Mouse (Mus musculus): ENCODE data around the gene Frem1.

The Frem1 gene

DNA sequence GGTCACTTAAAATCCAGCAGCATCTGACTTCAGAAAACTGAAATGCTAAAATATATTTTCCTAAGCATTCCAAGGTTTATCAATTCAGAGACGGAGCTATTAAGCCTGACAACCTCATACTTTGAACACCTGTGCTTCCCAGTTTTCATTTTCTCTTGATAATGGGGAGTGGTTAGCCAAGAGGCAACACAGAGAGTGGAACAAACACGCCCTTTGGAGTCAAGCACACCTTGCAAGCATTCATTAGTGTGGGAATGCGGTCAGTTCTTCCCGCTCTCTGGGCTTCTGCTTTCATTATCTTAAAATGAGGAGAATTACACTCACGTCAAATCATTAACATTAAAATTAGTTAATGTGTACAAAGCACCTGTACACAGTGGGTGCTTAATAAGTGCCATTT, 122.1 kb downstream of the Frem1 start:
- no peak for DNase-seq (ENCODE audit: low read depth, low spot score)

DNA sequence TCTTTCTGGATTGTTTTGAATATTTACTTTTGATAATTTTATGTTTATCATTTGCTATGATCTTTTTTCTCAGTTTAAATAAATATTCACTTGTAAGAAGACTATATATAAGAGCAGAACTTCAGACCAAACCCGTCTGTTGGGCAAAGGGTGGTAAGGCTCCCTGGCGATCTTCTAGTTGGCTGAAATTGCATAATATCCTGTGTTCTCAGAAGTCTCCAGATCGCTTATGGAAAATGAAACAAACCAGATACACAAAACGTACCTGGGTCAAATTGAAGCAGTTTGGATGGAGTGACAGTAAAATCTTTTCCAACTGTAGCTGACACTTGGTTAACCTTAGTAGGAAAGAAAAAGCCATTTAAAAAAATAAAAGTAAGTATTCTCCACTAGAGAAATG, 130.2 kb downstream of the Frem1 start:
- no peak for DNase-seq (ENCODE audit: low read depth, low spot score)

DNA sequence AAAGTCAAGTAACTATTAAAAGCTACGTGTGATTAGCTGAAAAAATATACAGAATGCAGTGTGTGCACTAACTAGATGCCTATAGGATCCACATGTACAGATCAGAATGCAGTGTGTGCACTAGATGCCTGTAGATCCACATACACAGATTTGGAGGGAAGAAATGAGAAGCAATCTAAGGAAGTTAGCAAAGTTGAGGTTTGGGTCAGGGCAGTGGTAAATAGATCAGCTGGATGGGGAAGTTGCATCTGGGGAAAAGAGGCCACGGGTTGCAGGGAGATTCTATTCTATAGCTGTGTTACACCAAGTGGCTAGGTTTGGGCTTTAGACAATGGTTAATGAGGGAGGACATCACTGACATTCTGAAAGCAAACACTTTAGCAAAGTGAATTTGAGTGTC, 133.5 kb downstream of the Frem1 start:
- no peak for DNase-seq (ENCODE audit: low read depth, low spot score)

DNA sequence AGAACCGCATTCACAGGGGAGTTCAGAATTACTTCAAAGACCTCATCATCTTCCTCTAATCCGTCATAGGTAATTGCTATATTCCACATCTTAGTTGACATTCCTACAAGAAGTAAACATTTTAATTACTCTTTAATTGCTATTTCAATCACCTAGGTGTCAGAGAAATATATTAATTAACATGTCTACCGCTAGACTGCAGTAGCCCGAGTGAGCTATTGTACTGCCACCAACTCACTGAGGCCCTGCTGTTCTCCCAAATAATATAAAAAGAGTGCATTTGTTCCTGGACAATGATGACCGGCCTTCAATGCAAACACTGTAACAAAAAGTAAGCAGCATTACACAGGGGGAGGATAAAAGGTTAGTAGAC, 135.5 kb downstream of the Frem1 start:
- no peak for DNase-seq (ENCODE audit: low read depth, low spot score)

DNA sequence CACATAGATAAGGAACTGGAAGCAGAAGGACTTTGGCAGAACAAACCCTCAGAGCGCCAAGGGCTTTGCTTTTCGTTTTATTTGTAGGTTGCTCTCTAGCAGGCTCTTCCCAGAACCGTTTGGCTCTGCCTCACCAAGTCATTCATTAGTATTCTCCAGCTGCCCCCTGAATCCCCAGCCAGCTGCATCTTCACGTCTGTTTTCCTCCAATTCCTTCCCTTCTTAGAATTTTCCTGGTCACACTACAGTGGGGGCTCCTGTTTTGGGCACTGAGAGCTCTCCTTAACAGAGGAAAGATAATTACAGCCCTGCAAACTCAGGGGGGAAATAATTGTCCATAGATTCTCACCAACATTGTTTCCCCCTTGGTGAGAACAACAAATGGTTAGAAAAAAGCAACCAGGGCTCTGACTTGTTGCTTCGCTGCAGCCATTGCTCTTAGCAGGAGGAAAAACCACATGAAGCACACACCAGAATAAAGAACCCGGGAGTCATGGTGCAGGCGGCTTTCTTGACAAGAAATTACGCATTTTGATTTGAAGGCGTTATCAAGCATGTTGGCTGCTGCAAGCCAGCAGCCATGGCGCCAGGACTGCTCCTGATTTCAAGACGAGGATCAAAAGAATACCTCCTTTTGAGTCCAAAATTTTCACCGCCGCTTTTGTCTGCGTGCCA, 136.0 kb downstream of the Frem1 start:
- no peak for DNase-seq (ENCODE audit: low read depth, low spot score)

DNA sequence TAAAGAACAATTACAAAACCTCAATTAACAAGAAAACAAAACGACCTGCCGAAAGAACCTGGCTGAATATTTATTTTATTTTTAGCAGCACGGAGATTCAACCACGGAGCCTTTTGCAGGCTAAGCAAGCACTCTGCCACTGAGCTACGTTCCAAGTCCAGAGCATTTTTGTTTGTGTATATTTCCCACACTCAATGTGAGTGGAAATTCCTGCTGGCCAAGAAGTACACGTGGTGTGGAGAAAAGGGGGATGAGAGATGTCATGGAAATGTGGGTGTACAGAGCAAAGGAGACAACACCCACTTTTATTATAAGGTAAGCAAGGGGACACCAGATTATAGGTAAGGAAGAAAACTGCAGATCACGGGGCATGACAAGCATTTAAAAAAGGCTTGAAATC, 136.6 kb downstream of the Frem1 start:
- no peak for DNase-seq (ENCODE audit: low read depth, low spot score)

DNA sequence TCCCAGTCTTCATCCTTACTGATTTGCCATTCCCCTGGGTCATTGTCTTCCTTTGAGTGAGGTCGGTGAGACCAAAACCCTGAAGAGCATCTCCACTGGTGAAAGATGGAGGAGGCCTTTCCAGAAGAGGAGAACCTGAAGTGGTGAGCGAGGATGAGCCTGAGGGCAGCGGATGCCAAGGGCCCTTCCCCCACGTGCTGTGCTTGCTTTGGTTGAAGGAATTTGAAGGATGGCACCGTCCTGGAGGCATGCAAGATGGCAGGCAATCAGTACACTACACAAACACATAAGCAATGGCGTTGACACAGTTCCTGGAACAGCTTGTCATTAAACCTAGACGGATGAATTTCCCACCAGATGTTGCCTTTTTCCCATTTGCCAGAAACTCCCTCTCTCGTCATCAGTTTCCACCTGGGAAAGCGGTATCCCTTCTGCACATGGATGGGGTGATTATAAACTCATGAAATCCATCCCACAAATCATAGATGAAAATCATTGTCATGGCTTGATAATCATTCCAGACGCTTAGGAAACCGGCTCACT, 137.5 kb downstream of the Frem1 start:
- DNase-seq (ENCODE audit: low read depth, low spot score), result no peak

DNA sequence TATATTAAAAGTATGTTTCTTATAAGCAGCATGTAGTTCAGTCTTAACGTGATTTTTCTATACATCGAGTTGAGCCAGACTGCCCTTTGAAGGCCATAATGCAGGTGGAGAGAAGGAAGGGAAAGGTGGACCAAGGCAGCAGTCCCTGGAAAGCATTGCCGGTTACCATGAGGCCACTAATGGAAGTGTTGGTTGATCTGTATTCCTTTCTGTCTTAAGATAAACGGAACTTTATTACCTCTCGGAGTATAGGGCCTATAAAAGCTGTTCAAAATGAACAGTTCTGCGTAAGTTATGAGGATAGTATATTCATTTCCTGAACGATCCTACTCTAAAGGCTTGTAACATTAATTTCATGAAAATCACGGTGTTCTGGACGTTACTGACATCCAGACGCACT, 156.9 kb downstream of the Frem1 start:
- no peak for DNase-seq (ENCODE audit: low read depth, low spot score)

DNA sequence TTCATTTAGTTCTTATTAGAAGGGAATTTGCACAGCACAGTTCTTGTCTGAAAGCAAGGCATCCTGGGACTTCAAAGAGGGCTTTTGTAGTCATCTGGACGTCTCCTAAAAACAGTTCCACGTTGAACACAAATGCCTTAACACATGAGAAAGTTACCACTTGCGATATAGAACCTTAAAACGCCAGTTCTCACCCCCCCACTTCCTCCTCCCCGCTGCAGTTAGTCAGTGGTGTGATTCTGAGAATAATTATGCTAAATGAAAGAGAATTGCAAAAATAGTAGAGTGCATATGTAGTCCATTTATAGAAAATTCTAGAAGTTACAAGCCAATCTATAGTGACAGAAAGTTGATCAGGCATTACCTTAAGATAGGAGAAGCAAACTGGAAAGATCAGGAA, 159.9 kb downstream of the Frem1 start:
- no peak for DNase-seq (ENCODE audit: low read depth, low spot score)

DNA sequence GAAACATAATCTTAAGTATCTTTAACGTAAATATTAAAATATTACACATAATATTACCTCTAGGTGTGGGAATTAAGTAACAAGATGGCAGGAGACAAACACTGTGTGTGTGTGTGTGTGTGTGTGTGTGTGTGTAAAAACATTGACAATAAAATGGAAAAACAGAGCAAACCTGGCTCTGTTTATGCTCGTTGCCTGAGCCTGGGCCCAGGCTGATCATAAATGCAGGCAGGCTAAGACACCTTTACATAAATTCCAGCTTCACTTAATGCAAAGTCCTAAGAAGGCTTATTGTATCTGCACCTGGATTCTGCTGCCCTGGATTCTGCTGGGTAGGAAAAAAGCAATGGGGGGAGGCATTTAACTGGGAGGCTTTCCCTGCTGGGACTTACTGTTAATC, 160.6 kb downstream of the Frem1 start:
- DNase-seq (ENCODE audit: low read depth, low spot score), result no peak

DNA sequence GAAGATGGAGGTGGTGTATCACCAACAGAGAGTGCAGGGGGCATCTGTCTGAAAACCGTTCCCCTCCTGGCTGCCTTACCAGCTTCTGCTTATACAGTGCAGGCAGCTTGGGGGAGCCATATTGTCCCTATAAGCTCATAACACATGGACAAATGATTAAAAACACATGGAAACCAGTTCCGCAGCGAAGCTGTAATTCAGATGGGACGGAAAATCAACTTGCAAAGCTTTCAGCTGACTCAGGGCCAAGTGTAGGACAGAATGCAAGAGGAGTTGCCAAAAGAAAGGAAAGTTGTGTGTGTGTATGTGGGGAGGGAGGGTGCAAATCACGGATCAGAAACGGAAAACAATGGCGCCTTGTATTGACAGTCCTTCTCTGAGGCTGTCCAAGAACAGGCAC, 161.1 kb downstream of the Frem1 start:
- no peak for DNase-seq (ENCODE audit: low read depth, low spot score)

DNA sequence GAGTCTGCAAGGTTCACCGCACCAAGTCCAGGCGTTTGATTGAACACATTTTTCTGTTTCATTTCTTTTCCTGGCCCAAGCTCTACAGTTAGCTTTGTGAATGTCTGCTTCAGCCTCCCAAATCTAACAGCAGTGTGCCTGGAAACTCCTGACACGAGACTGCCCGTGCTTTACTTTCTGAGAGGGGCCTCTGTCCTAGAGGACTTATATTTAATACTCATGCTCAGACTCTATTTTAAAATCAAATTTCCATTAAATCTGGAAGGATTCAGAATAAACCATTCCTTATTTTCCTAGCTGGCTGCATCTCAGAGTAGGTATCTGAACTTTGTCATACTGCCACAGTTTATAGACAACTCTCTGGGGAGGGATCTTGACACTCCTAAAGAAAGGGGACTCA, 161.6 kb downstream of the Frem1 start:
- no peak for DNase-seq (ENCODE audit: low read depth, low spot score)

DNA sequence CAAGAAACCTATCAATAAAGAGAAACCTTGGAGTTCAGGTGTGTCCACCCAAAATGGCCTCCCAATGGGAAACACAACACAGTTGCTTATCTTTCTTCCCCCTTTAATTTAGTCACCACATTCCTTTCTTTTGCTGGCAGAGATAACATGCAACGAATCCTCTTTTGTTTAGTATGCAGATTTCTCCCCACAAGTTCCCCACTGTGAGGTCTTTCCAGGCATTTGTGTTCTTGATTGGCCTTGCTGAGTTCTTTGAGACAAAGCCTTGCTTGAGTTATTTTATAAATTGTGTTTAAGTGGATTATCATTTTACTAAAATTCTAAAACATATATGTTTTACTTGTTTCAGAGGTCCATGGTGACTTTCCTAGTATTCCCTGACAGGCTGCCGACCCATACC, 166.0 kb downstream of the Frem1 start:
- DNase-seq (ENCODE audit: low read depth, low spot score), result no peak

DNA sequence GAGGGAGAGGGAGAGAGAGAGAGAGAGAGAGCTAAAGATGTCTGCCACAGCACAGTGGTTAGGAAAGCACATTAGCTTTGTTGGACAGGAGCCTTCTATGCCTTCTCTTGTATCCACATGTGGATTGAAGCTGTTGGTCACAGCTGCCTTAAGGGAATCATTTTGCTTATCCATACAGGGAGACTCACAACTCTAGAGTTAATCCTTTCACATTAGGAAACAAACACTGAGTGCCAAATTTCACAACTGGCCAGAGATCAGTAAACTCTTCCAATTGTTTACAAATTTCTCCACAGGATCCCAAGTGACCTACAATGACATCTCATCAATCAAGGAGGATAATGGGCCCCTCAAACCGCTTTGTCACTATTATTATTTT, 166.6 kb downstream of the Frem1 start:
- DNase-seq (ENCODE audit: low read depth, low spot score), result no peak

DNA sequence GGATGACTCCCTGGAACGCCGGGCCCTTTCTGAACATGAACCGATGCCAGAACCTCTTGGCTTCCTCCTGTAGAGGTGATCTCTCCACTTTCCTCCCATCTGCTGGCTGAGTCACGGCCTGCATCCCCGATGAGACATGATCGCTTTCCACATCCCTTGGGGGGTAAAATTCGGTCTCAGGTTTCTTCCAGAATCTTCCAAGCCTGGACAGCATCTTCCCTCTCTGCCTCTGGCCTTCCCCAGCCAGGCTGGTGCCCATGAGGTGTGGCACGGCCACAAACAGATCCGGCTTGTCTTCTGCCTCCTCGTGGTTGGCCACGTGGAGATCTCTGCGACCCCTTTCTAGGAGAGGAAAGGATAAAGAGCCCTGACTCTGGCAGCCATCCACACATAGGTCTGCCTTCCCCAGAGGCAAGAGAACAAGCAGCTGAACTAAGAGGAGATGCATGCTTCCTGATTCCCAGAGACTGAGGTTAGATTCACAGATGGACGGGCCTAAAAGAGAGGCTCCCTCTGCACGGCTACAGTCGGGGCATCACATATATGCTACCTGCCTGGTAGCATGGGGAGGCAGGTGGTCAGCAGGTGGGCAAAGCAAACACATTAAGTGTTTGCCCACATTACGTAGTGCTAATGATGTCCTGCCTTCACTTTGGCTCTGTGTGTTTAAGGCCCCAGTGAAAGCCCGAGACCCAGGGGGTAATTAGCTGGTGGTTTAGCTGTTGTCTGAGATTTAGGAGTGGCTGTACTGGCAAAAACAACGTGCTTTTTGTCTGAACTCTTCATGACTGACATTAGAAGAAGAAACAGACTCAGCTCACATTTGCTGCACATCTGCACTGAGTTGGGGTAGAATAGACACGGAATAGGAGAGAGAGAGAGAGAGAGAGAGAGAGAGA, 167.3 kb downstream of the Frem1 start, which contains the start of gene Cer1:
Gene Cer1, minus strand, starts transcription at position 513 of the 899 bp plus-strand sequence.
- no peak for DNase-seq (ENCODE audit: low read depth, low spot score)

DNA sequence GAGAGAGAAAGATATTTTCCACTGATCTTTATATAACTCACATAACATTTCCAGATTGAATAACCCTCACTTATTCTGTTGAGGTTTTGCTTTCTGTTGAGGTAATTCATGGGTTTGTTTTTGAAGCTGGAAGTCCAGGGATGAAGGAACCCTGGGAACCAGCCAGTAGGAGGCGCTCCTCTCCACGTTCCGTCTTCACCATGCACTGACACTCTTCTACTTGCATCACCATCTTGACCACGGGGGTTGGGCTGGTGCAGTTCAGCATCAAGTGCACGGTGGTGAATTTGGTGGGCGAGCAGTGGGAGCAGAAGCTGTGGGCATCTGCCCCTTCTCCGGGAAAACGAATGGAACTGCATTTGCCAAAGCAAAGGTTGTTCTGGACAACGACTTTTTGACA, 169.6 kb downstream of the Frem1 start:
- no peak for DNase-seq (ENCODE audit: low read depth, low spot score)

DNA sequence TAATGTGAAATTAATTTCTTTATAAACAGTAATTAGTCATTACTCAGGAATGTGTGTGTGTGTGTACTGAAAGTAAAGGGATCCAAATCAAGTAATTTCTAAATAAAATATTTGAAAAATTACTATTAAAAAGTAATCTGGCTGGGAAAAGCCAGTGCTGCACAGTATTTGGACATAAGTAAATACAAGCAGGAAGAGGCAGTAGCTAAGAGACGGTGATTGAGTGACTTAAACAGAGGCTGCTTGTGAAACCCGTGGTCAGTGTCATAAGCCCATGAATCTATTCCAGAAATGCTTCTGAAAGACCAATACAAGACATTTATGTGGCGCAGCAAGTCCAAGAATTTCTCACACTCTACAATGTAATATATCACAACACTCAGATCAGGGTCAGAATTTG, 170.8 kb downstream of the Frem1 start:
- DNase-seq (ENCODE audit: low read depth, low spot score), result no peak

DNA sequence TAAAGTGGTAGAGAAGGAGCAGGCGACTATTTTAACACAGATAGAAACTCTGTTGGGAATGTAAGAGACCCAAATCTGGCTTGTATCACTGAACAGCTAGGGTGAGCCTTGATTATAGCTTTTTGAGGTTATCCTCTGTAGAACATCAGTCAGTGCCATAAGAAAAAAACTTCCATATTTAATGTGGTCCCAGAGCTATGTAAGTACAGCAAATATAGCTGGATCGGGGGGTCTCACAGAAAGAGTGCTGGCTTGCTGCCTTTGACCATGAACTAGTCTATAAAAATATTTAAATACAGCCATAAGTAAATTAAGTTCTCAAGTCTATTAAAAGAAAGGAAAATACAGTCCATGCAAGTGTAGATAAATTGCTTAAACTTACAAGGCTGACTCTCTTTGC, 171.9 kb downstream of the Frem1 start:
- DNase-seq (ENCODE audit: low read depth, low spot score), result no peak

DNA sequence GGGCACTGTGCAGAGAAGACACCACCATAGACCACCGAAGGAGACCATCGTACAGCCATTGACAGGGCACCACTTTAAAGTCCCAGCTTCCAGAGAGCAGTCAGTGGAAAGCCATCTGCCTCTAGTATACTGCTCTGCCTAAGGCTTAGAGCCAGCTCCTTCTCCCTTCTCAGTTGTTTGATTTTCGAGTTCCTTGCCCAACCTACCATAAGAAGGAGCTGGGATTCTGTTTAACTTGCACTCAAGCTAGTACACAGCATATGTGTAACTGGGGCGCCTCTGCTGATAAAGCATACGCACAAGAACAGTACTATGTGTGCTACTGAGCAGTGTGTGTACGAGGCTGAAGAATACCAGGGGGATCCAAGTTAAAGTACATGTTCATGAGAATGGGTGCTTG, 173.0 kb downstream of the Frem1 start:
- DNase-seq (ENCODE audit: low read depth, low spot score), result no peak

DNA sequence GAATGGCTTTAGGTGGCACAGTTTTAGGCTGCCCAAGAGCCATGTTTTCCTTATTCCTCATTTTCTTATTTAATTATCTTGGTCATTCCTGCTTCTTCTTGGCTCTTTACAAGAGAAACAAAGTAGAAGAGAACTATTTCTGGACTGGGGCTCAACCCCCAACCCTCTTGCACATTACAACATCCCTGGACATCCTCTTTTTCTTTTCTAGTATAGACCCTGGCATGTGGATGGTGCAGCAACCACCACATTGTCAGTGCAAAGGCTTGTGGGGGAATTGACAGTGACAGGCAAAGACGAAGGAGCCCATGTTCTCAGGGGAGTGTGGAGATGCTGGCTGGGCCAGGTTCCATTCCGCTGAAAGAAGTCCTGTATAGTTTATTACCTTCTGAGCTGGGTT, 175.5 kb downstream of the Frem1 start:
- DNase-seq (ENCODE audit: low read depth, low spot score), result no peak

DNA sequence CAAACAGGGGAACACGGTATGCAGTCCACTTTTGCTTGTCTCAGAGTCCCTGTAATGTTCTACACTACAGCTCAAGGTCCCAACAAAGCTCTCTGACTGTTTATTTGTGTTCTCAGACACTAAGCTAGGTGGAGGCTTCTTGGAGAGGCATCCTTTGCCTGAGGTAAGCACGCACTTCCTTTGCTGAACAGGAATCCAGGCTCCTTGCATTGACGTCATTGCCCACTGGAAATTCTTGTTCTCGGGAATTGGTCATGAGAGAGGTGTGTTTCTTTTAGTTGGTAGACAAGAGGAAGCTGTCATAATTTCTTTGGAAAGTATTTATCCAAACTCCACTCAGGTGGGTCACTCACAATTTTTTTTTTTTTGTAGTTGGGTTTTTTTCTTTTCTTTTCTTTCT, 176.6 kb downstream of the Frem1 start:
- DNase-seq (ENCODE audit: low read depth, low spot score), result no peak

DNA sequence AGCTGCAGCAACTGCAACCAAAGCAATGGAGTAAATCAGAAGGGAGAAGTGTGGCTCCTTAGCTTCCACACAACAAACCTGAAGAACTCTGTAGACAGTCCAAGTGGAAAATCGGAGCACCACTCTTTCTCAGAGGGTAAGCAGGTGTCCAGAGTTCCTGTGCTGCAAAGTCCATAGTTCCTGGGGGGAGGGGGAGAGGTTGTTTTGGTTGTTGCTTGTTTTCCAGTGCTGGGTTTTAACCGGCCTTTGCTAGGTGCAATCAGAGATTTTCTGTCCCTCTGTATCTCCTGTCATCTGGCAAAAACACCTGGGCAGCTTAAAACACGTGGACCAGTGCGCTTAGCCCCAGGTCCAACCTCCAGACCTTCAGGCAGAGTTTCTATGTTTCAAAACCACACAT, 177.3 kb downstream of the Frem1 start:
- no peak for DNase-seq (ENCODE audit: low read depth, low spot score)

DNA sequence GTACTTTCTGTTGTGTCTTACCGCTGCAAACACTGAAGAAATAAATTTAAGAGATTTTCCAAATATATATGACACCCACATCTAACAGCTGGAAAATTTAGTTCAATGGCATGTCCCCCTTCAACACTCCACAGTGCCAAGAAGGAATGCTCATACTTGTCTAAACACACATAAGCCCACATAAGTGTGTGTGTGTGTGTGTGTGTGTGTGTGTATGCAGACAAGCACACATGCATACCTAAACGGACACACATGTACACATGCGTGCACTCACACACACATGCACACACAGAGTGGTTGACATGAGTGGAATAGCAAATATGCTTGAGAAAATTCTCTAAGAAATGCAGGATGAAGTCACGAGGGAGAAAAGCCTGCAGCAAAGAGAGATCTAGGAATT, 179.6 kb downstream of the Frem1 start:
- no peak for DNase-seq (ENCODE audit: low read depth, low spot score)

Measured in retina, adult 2 months (tissue).